Mouse (Mus musculus) adrenal gland, adult (tissue): ENCODE results near the gene Gm20683.

Source experiments
- DNase-seq, 2 experiments: peaks; one replicate each; pipeline ENCODE4 v3.0.0; 2022 to 2023; ENCODE audit warnings: low spot score in 1 of 2; ENCODE audit not compliant: inconsistent age in 2 of 2

Gm20683 gene

GRCm38 (mm10) chr17:25842509-25842908 lies 946 bp upstream of the Gm20683 start:
- DNase-seq: no peak

- no peak for DNase-seq
Measured at GRCm38 (mm10) chr17:25840519-25840918, 1.0 kb downstream of the Gm20683 start.

- DNase-seq: no peak
Measured at GRCm38 (mm10) chr17:25839455-25840235, 1.9 kb downstream of the Gm20683 start.

DNA sequence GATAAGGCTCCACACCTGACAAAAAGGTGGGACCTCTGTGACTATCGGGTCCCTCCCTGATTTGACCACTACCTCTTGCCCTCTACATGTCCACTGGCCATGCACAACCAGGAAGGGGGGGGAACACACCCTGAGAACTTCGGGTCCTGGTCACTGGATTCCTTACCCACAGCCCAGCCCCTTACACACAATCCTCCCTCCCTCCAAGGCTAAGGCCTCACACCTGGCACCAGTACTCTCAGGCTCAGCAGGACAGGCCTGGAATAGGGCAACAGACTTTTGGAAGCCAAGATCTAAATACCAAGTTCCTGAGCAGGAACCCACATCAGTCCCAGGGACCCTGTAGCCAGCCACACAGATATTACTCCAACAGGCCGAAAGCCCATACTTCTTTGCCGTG lies 2.7 kb downstream of the Gm20683 start:
- DNase-seq: peak in 1 of 2 experiments; percentile 38

GRCm38 (mm10) chr17:25837533-25837932 lies 4.0 kb downstream of the Gm20683 start:
- DNase-seq: no peak

GRCm38 (mm10) chr17:25837076-25837410 lies 4.5 kb downstream of the Gm20683 start, which contains the start of gene Rhbdl1:
Gene Rhbdl1, minus strand, starts transcription at chr17:25837295.
- DNase-seq: peak; percentile 92 to 95

- no peak for DNase-seq
Measured at GRCm38 (mm10) chr17:25836397-25837075, 5.0 kb downstream of the Gm20683 start.

DNA sequence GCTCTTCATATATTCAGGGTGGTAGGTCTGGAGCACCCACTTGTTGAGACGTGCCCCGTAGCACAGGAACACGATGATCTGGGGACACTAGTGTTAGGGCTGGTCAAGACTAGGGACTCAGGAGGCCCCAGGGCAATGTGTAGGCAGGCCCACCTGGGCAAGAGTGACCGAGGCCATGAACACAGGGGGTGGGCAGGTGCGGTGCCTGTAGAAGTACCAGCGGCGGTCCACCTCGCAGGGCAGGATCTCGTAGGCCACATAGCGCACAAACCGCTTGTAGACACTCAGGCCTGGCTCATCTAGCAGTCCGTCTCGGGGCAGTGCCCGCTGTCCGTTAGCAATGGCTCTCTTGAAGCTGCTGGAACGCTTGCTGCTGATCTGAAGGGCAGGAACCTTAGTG lies 5.7 kb downstream of the Gm20683 start:
- DNase-seq: peak; percentile 39 to 66

GRCm38 (mm10) chr17:25835301-25835700 lies 6.3 kb downstream of the Gm20683 start:
- peak; percentile 46 to 54 for DNase-seq

DNA sequence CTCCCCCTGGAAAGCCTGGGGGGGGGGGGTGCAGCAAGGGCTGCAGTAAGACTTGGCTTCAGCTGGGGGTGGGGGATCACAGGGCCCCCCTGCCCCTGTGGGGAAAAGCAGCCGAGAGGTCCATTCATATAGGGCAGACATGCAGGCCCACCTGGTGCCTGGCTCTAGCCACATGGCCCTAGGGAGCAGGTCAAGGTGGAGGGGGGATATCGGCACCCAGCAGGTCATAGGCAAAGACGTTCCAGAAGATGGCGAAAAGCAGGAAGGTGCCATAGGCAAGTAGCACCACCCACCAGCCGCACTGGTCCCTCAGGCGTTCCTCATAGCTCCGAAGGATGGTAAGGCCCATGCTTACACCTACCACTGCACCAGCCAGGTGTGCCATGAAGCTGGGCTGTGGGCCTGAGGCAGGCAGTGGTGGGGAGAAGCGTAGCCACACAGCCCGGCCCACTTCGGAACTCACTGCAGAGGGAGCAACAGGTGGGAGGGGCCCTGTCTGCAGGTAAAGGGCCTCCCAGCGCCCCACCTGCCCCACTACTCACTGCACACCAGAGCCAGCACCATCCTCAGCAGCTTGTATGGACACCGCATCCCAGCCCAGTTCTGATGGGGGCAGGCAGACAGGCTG lies 6.9 kb downstream of the Gm20683 start:
- peak; percentile 41 to 64 for DNase-seq

DNA sequence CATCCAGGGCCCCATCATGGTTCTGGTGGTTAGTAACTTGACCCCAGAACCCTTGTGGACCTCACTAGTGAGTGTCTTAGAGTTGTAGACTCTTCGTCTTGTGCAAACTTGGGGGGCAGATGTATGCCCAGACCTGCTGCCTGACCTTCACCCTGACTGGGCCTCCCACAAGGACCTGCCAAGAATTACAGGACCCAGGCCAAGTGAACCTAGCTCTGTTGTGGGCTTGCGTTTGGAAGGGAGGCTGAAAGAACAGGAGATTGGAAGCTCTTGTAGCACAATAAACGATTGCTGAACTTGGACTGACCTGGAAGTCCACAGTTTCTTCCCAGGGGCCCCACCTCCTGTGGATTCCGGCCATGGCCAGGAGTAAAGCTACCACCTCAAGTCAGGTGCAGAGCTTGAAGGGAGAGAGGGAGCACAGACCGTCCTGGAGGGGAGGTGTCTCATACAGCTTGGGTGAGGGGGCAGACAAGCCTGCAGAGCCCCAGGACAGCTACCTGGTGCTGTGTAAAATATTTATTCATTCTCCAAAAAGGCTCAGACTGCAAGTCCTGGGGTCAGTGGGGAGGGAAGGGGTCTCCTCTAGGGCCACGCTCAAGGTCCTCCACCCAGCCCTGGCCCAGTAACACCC lies 7.5 kb downstream of the Gm20683 start:
- DNase-seq: peak; percentile 64 to 85

- peak; percentile 96 to 99 for DNase-seq
Measured at GRCm38 (mm10) chr17:25833291-25833663, 8.3 kb downstream of the Gm20683 start, which contains the start of gene Stub1. Gene Stub1, minus strand, starts transcription at chr17:25833404.

GRCm38 (mm10) chr17:25832436-25833290 lies 8.9 kb downstream of the Gm20683 start:
- peak; percentile 100 for DNase-seq

DNA sequence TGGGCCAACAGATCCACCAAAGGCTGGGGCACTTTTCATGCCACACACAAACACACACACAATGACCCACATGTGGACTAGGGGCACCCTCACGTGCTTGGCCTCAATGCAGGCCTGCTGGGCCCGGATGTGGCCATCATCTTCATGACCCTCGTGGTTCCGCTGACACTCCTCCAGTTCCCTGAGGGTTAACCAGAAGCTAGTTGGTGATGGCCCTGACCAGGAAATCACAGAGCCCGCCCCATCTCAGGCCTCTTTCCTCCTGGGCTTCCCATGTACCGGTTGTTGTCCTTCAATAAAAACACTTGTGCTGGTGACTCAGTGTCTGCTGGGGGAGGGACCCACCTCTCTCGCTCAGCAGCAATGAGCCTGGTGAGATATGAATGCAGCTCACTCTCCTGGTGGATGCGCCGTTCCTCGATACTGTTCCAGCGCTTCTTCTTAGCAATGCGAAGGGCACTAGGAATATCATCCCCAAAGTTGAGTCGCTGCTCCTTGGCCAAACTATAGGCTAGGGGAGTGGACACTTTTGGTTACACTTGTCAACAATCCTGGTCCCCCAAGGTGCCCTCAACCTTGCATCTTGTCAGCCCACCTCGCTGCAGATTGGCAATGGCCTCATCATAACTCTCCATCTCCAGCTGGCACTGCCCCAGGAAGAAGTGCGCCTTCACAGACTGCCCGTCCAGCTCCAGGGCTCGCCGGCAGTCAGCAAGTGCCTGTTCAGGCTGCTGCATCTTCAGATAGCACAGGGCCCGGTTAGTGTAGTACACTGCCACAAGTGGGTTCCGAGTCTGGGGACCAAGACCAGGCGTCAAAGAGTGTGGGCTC lies 9.9 kb downstream of the Gm20683 start:
- DNase-seq: peak; percentile 84 to 89

- peak; percentile 35 to 65 for DNase-seq
Measured at GRCm38 (mm10) chr17:25830806-25831431, 10.6 kb downstream of the Gm20683 start.

DNA sequence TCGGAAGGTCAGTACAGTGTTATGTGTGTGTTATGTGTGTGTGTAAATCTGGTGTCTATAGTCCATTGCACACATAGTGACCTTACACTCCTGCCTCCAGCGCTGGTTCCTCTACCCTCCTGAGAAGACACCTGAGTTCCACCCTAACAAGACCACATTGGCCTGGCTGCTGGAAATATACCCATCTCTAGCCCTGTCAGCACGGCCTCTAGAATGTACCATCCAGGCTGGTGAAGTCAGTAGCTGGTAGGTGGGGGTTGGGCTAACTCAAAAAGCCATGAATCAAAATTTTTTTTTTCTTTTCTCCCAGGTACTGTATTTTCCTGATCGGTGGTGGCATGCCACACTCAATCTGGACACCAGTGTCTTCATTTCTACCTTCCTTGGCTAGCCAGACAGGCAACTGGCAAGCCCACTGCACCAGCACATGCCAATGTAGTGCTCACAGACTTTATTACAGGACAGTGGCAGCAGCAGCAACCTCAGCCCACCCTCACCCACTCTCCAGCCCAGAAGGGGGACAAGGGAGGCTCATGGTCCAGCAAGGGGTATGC lies 11.3 kb downstream of the Gm20683 start:
- DNase-seq: peak; percentile 12 to 59

DNA sequence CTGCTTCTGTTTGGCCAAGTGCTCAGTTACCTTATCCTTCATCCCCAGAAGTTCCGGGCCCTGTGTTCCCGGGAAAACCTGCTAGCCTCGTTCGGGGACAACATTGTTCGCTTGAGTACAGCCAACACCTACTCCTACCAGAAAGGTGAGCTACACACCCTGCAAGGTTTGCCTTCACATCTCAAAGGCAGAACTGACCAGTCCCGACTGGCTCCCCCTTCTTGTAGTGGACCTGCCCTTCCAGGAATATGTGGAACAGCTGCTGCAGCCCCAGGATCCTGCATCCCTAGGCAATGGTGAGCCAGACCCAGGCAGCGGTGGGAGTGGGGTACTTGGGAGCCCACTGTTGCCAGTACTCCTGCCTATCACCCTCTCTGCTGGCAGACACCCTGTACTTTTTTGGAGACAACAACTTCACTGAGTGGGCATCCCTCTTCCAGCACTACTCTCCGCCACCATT lies 12.0 kb downstream of the Gm20683 start:
- peak in 1 of 2 experiments; percentile 36 for DNase-seq

DNA sequence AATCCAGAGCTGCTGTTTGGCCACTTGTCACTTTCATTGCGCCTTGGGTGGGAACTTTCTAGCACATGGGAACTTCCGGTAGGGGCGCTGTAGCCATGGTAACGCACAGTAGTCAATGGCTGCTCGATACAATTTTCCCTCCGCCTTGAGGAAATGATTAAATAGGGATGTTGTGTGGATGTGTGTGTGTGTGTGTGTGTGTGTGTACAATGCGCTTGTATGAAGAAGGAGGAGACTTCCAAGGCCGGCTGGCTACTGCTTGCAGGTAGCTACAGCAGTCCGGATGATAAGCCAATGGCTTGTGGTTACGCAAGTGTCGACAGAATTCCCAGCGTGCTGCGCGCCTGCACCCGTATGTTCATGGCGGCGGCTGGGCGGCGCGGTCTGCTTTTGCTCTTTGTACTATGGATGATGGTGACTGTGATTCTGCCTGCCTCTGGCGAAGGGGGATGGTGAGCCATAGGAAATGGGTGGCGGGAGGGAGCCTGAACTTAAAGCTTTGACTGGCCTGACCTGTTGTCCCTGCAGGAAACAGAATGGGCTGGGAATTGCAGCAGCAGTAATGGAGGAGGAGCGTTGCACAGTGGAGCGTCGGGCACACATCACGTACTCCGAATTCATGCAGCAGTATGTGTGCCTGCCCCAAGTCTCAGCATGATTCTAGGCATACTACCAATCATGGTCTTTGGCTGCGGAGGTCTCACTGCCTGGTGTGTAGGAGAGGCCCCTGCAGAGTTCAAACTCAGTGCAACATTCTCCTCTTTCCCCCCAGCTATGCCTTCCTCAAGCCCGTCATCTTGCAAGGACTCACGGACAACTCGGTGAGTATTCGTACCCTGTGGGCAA lies 12.6 kb downstream of the Gm20683 start, which contains the start of gene Jmjd8:
Jmjd8 (plus strand) TSS at position 156 of the 846 bp plus-strand sequence.
- peak; percentile 82 to 95 for DNase-seq
